Mouse (Mus musculus): ENCODE data around the gene Tcf20. TPM values are rescaled to one million over a fixed set of nuclear protein-coding genes. Genes with fewer than 3 reads are reported as not detected.

The Tcf20 gene
- polyA plus RNA-seq, 1 experiment from 2014 or later, result 9.8 TPM

- peaks cover 53% of the 10 kb centered on the region for H3K4me1 ChIP-seq
- H3K4me2 ChIP-seq (replicated peaks), result no peak overlapping the region; the same call in 1 of the 2 replicates
Measured at GRCm38 (mm10) chr15:82989190-82989704, 1.6 kb upstream of the Tcf20 start.

DNA sequence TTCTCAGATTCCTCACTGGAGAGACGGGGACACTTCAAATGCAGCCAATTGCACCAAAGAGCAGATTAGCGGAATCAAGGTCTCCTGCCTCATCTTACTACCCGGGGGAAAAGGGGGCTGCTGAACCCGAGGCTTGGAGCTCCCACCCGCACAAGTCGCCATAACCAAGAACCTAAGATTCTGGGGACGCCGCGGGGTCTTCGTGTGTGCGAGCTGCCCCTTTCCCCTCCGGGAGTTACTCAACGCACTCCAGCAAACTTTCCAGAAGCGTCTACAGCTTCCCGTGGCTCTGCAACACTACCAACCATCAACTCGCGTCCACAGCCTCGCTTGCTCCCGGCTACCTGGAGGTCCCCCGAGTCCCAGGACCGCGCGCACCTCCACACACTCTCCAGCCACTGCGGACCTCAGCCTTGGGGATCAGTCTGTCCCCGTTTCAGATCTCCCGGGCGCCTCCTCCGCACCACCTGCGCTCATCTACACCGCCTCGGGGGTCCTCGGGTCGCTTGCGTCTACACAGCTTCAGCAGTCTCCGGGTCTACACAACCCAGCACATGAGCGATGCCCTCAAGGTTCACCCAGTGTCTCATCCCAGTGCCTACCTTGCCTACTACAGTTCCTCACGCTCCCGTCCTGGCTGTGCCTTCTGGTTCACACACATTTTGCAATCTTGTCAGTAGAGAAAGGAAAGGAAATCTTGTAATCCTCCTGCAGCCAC, 499 bp downstream of the Tcf20 start:
- H3K4me3 ChIP-seq, result peak overlapping the region; percentile 43
- peaks cover 64% of the 10 kb centered on the region for H3K4me1 ChIP-seq
- H3K27me3 ChIP-seq (replicated peaks), result peaks cover 47% of the 10 kb centered on the region
- H3K4me2 ChIP-seq (replicated peaks), result peak overlapping the region; percentile 74
- no peaks in the 10 kb centered on the region for H3K9me3 ChIP-seq
- peak overlapping the region; percentile 46; the same call in 1 of the 2 replicates for H3K9ac ChIP-seq
- H3K27ac ChIP-seq, result no peak overlapping the region
- no peaks in the 10 kb centered on the region for H3K36me3 ChIP-seq
- ATAC-seq (ENCODE audit: low FRiP score, low read depth), result no peak
- under 1% methylated on average over 38 of the region's 38 CpGs for WGBS

More at GRCm38 (mm10) chr15:82989190-82989704, 1.6 kb upstream of the Tcf20 start:
- Histone ChIP-seq H3K27ac (no peak overlapping the region), H3K4me3 (no peak overlapping the region), H3K9ac (no peak overlapping the region), H3K27me3 (replicated peaks) (peaks cover 46% of the 10 kb centered on the region), H3K36me3 (no peaks in the 10 kb centered on the region), H3K9me3 (no peaks in the 10 kb centered on the region)
- ATAC-seq (ENCODE audit: low FRiP score, low read depth), result no peak
- WGBS, result 42% methylated on average over 6 of the region's 6 CpGs

DNA sequence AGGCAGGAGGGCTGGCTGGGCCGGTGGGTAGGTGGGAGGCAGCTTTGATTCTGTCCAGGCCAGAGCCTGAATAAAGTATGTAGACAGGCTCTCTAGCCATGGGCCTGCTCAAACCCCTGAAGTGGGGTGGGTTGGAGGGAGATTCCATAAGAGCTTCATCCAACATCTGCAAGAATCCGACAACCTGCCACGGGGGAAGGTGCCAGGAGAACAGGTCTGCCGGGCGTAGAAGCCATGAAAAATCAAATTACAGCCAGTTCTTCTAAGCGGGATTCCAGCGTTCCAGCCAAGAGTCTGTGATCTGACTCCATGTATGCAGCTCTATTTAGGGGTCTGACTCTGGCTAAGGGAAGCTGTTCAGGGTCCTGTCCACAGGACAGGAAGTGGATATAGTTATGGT, 3.1 kb downstream of the Tcf20 start:
- Histone ChIP-seq H3K36me3 (no peaks in the 10 kb centered on the region), H3K27ac (no peak overlapping the region), H3K27me3 (replicated peaks) (peaks cover 59% of the 10 kb centered on the region), H3K9me3 (no peaks in the 10 kb centered on the region), H3K9ac (no peak overlapping the region), H3K4me1 (peaks cover 71% of the 10 kb centered on the region), H3K4me3 (no peak overlapping the region), H3K4me2 (replicated peaks) (no peak overlapping the region)
- no peak for ATAC-seq (ENCODE audit: low FRiP score, low read depth)
- WGBS, result 53% methylated on average over 7 of the region's 7 CpGs

GRCm38 (mm10) chr15:82984097-82984496, 3.6 kb downstream of the Tcf20 start:
- Histone ChIP-seq H3K4me2 (replicated peaks) (peak overlapping the region; percentile 53), H3K4me1 (peaks cover 67% of the 10 kb centered on the region), H3K27ac (no peak overlapping the region), H3K27me3 (replicated peaks) (peaks cover 64% of the 10 kb centered on the region), H3K9me3 (no peaks in the 10 kb centered on the region), H3K9ac (no peak overlapping the region), H3K36me3 (no peaks in the 10 kb centered on the region), H3K4me3 (no peak overlapping the region)
- WGBS, result 5% methylated on average over 4 of the region's 4 CpGs
- no peak for ATAC-seq (ENCODE audit: low FRiP score, low read depth)

GRCm38 (mm10) chr15:82983416-82984026, 4.2 kb downstream of the Tcf20 start:
- H3K9ac ChIP-seq, result peak overlapping the region; percentile 33; the same call in 1 of the 2 replicates
- H3K4me3 ChIP-seq, result no peak overlapping the region
- ATAC-seq (ENCODE audit: low FRiP score, low read depth), result peak; percentile 51
- no peaks in the 10 kb centered on the region for H3K36me3 ChIP-seq
- peaks cover 67% of the 10 kb centered on the region for H3K27me3 ChIP-seq (replicated peaks)
- no peaks in the 10 kb centered on the region for H3K9me3 ChIP-seq
- H3K27ac ChIP-seq, result peak overlapping the region; percentile 62
- WGBS, result 1% methylated on average over 9 of the region's 9 CpGs
- peak overlapping the region; percentile 53 for H3K4me2 ChIP-seq (replicated peaks)
- H3K4me1 ChIP-seq, result peaks cover 62% of the 10 kb centered on the region

DNA sequence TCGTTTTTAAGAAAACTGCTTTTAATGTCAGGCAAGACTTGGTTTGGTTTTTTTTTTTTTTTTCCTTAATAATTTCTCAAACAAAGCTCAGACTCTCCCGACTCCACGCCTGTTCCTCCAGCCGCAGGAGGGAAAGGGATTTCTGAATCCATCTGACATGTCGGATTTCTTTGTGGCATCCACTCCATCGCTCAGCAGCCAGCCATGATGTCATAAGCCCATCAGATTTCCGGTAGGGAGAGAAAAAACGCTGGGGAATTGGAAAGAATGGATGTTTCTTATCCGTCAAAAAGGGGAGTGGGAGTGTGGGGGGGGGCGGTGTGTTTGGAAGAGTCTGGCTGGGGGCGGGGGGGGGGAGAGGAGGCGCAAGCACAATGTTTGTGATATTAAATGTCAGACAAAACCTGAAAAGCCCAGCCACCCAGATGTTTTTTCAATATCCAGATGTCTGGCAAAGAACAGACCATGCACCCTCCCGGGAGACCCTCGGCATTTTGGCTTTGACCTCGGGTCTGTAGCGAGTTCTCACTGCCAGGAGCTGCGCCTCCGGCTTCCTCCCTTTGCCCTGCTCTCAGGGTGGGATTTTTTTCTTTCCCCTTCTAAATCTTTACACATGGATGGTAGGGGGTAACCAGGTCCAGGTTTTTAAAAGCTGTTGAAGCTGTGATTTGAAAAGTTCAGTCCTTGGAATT, 4.8 kb downstream of the Tcf20 start:
- Histone ChIP-seq H3K9me3 (no peaks in the 10 kb centered on the region), H3K27me3 (replicated peaks) (peaks cover 67% of the 10 kb centered on the region), H3K4me3 (no peak overlapping the region), H3K36me3 (no peaks in the 10 kb centered on the region), H3K4me2 (replicated peaks) (peak overlapping the region; percentile 53), H3K27ac (peak overlapping the region; percentile 62; the same call in 1 of the 2 replicates), H3K4me1 (peaks cover 55% of the 10 kb centered on the region), H3K9ac (peak overlapping the region; percentile 33)
- no peak for ATAC-seq (ENCODE audit: low FRiP score, low read depth)
- WGBS, result 4% methylated on average over 18 of the region's 18 CpGs

DNA sequence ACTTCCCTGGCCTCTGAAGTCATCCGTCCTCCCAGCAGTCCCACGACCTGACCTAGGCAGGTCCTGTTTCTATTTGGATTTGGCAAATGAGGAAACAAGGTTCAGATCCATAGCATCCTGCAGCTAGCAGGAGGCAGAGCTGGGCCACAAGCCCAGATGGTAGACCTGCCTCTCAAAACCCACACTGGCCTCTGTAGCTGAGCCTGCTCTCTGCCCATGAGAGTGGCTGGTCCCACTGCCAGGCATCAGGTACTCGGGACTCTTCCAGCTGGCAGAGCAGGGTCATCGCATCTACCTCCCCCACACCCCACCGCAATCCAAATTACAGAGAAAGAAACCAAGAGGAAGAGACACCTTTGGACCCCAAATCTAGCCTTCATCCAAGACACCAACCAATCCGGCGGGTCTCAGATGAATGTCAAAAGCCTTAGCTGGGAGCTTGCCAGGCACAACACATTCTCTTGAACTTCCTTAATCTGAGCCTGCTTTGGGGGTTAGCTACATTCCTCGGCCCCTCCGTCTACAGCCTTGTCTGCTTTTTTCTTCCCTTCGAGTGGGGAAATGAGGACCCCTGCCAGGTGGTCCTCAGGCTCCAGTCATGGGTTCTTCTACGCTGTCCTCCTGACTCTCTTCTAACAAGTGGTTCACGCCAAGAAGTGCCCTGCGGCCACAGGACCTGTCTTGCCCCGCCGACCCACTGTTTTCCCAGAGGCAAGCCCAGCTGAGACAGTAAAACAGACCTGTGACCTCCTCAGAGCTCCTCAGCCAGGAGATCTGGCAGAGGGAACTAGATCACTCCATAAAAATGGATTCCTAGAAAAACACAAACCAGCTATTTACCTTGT, 5.8 kb downstream of the Tcf20 start:
- ATAC-seq (ENCODE audit: low FRiP score, low read depth), result no peak
- WGBS, result 30% methylated on average over 15 of the region's 15 CpGs
- Histone ChIP-seq H3K9ac (no peak overlapping the region), H3K4me1 (peaks cover 52% of the 10 kb centered on the region), H3K4me2 (replicated peaks) (peak overlapping the region; percentile 53; the same call in 1 of the 2 replicates), H3K36me3 (no peaks in the 10 kb centered on the region), H3K9me3 (no peaks in the 10 kb centered on the region), H3K27ac (no peak overlapping the region), H3K27me3 (replicated peaks) (peaks cover 61% of the 10 kb centered on the region), H3K4me3 (no peak overlapping the region)

DNA sequence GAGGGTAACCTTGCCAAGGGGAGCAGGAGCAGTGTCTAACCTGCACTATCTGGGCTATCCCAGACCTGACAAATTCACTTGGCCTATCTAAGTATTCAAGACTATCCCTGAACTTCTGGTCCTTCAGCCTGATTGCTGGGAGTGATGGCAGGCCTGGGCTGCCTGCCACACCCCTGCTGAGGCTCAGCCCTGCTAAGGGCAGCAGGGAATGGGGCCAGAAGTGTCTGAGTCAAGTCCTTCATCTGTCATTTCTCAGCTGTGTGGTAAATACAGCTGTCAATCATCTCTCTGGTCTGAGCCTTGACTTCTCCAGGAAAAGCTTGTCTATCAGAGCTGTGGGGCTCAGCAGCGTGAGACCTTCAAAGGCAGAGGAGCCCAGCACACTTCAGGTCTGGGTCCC, 8.1 kb downstream of the Tcf20 start:
- Histone ChIP-seq H3K4me3 (no peak overlapping the region), H3K27ac (no peak overlapping the region), H3K9me3 (no peaks in the 10 kb centered on the region), H3K4me1 (peaks cover 52% of the 10 kb centered on the region), H3K4me2 (replicated peaks) (no peak overlapping the region), H3K27me3 (replicated peaks) (peaks cover 53% of the 10 kb centered on the region), H3K9ac (no peak overlapping the region), H3K36me3 (no peaks in the 10 kb centered on the region)
- WGBS, result 87% methylated on average over 1 of the region's 1 CpGs
- no peak for ATAC-seq (ENCODE audit: low FRiP score, low read depth)

DNA sequence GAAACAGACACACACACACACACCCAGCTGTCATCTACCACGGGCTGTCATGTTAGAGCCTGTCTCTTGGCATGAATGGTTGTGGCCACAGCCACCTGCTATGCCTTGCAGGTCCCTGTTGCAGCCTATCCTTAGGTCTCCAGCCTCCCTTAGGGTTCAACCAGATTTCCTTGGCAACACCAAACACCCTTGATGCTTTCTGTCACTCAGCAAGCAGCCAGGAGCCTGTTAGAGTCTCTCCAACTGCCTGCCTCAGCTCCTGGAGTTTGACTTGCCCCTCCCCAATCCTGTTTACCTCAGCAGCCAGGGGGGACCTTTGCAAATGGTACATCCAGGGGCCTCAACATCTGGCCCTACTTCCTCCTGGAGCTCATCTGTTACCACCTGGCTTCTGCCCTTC, 13.2 kb downstream of the Tcf20 start:
- 75% methylated on average over 1 of the region's 1 CpGs for WGBS
- Histone ChIP-seq H3K27ac (no peak overlapping the region), H3K4me3 (no peak overlapping the region), H3K27me3 (replicated peaks) (peaks cover 38% of the 10 kb centered on the region), H3K9me3 (no peaks in the 10 kb centered on the region), H3K4me2 (replicated peaks) (no peak overlapping the region), H3K9ac (no peak overlapping the region), H3K36me3 (no peaks in the 10 kb centered on the region), H3K4me1 (peaks cover 21% of the 10 kb centered on the region)
- no peak for ATAC-seq (ENCODE audit: low FRiP score, low read depth)

DNA sequence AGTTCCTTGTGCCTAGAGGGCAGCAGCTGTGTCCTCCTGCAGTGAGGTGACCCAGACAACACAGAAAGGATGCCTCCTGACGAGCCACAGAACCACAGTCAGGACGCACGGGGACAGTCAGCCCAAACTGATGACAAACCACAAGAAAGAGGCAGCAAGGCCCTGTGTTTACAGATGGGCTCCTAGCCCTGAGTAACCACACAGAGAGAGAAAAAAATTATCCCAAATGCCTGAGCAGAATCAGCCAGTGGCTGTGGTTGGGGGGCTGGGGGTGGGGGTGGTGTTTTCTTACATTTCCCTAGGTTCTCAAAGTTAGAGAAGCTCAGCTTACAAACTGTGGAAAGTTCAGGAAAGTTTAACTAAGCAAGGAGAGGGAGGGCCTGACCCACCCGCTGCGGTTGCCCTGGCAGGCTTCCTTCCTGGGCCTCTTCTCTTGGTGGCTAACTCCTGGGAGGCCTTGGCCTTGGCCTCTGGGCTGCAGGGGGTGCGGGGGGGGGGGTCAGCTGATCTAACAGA, 18.4 kb downstream of the Tcf20 start:
- no peak overlapping the region for H3K4me3 ChIP-seq
- H3K9me3 ChIP-seq, result no peaks in the 10 kb centered on the region
- whole genome bisulfite sequencing, result 21% methylated on average over 6 of the region's 6 CpGs
- peak overlapping the region; percentile 33; the same call in 1 of the 2 replicates for H3K9ac ChIP-seq
- H3K27me3 ChIP-seq (replicated peaks), result peaks cover 49% of the 10 kb centered on the region
- H3K4me2 ChIP-seq (replicated peaks), result peak overlapping the region; percentile 57
- no peak for ATAC-seq (ENCODE audit: low FRiP score, low read depth)
- no peaks in the 10 kb centered on the region for H3K36me3 ChIP-seq
- peak overlapping the region; percentile 57 for H3K27ac ChIP-seq
- H3K4me1 ChIP-seq, result peaks cover 24% of the 10 kb centered on the region

DNA sequence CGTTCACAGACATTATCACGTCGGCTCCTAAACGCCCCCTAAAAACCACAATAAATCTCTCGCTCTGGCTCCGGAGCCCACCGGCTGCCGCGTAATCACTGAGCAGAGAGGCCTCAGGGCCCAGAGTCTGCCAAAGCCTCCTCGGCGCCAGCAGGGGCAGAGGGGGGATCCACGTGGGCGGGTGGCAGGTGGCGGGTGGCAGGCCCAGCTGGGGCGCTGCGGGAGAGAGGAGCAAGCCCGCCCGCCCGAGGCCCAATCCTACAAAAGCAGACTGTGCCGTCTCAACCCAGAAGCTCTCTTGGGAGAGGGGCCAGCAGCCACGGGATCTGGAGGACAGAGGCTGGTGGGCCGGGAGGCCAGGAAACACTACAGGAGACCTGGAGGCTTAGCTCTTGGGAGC, 19.2 kb downstream of the Tcf20 start:
- Histone ChIP-seq H3K9ac (0 out of 2 replicates have a peak overlapping the region, but pooled peaks have one; percentile 33), H3K27me3 (replicated peaks) (peaks cover 48% of the 10 kb centered on the region), H3K4me2 (replicated peaks) (peak overlapping the region; percentile 57), H3K36me3 (no peaks in the 10 kb centered on the region), H3K9me3 (no peaks in the 10 kb centered on the region), H3K4me3 (peak overlapping the region; percentile 3; the same call in 1 of the 2 replicates), H3K27ac (peak overlapping the region; percentile 57; the same call in 1 of the 2 replicates), H3K4me1 (peaks cover 30% of the 10 kb centered on the region)
- under 1% methylated on average over 22 of the region's 22 CpGs for WGBS
- peak; percentile 84 for ATAC-seq (ENCODE audit: low FRiP score, low read depth)
